Comparison of ENCODE assay signal across 1 mouse cellular context in genomic region chr9:78506722-78507077, GRCm38 (mm10).
TF ChIP-seq lines count a peak whose summit lies in the region.

No protein-coding gene starts in this region.

TF ChIP-seq in ES-E14, 5 proteins besides CTCF, POLR2A, EP300 and RAD21 (continued from another document):
- TF ChIP-seq MAFK (IDR thresholded peaks at IDR 0.05; ENCODE audit: insufficient read depth, low read depth, low read length) = no peak
